Mouse (Mus musculus) 3T3-L1 (cell line): ENCODE measurements around the gene Olfr1411.
A peak's percentile ranks its signal among the peaks of the same experiment; 100 is the strongest.

Experiments used
- DNase-seq: peaks from one replicate; pipeline ENCODE4 v3.0.0-alpha.2; 2015; ENCODE audit warnings: low read depth, low spot score

Gene Olfr1411

DNA sequence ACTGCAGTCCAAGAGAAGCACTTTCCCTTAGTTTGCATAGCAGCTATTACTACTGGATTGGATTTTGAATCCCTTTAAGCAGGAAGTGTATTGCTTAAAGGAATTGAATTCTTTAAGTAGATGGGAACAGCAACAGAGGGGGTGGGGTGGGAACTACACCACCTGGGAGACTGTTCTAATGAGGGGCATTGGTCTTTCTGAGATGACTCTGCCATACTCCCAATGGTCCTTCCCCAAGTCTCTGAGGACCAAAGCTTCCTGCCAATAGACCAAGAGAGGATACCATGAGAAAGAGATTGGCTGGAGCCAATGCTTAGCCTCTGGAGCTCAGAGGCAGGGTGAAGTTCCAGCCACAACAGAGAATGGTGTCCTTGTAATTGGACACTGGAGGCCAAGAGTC lies at the start of gene Olfr1411:
Gene Olfr1411 (plus strand): TSS at position 301 of the 400 bp plus-strand sequence.
- DNase-seq = no peak

GRCm38 (mm10) chr1:92545929-92546328 lies 48.3 kb upstream of the Olfr1411 start:
- DNase-seq = no peak

DNA sequence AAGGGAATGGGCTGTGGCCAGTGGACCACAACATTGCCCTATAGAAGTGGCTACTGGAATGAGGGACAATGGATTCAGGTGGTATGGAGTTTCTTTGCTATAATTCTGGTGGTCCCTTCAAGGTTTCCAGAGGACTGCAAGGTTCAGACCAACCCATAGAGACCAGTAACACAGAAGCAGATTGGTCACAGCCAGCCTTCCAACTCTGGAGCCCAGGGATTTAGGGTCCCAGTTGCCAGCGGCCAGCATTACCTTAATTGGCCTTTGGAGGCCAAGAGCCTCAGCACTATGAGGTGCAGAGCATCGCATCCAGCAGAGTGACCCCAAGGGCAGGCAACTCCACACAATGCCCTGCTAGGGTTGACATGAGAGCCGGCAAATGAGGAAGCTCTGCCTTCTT lies 23.2 kb upstream of the Olfr1411 start, which contains the start of gene Olfr1413:
Gene Olfr1413 (plus strand): TSS at position 301 of the 400 bp plus-strand sequence.
- no peak for DNase-seq

- DNase-seq = no peak
These were observed 8.7 kb upstream of the Olfr1411 start, which contains the start of gene Olfr1412 for GRCm38 (mm10) chr1:92585479-92585878. Gene Olfr1412 (plus strand): TSS chr1:92585779.

DNA sequence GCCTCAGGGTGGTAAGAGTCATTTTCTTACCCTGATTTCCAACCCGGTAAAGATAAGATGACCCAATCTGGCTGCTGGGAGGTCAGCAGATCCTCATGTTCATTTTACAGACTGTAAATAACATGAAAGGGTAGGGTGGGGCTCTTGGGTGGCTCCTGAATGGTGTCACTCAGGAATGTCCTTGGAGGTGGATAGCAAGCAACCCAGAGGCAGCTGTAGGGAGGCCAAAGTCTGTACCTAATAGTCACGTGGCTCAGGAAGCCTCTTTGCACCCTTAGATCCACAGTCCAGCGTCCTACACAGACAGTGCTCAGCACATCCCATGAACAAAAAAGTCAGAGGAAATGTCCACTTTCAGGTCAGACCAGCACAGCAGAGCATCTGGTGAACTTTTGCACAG lies 1.8 kb downstream of the Olfr1411 start:
- no peak for DNase-seq

GRCm38 (mm10) chr1:92605482-92605881 lies 11.3 kb downstream of the Olfr1411 start, which contains the start of gene Olfr1410:
Gene Olfr1410 (plus strand): TSS chr1:92605782.
- no peak for DNase-seq

DNA sequence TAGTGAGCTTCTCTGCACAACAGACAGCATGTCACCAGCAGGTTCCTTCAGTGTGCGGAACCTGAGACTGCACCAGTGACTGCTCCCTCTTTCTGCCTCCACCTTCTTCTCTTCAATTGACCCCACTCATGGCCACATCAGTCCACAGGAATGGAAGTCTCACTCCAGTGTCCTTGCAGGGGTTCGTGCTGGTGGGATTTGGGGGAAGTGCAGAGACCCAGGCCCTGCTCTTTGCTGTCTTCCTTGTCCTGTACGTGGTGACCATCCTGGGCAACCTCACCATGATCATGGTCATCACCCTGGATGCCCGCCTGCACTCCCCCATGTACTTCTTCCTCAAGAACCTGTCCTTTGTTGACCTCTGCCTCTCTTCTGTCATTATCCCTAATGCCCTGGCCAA lies 13.5 kb downstream of the Olfr1411 start:
- DNase-seq = no peak

DNA sequence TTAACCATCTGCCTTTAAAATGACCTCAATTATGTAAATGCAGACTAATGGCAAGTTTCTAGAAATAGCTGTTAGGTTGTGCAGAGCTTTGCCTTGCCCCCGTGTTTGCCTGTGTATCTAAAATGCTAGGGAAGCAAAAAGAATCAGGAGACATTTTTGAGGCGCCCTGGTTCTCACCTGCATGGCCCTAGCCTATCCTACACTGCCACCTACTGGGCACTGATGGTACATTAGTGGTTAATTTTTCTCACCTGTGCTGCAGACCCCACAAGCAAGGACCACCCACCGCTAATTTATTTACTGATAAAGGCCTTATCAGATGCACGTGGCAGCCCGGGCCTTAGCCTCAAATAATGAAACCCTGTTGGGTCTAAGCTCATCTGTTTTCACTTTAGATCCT lies 16.8 kb downstream of the Olfr1411 start:
- DNase-seq = peak; percentile 51

- DNase-seq = no peak
These were observed 19.0 kb downstream of the Olfr1411 start for GRCm38 (mm10) chr1:92613175-92613574.

DNA sequence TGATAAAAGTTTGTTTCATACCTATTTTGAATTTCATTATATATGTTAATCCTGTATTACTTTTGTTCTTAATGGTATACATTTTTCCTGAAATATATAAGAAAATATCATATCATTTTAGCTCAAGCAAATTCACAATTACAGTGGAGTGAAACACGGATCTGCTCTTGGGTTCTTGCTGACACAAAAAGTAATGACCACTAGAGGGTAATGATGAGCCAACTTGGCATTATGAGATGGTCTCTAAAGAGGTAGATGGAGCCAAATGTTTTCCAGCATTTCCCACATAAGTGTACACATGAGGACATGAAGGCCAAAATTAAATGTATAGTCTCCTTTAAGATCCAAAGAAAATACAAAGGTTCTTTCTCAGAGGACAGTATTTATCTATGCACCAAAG lies 20.3 kb downstream of the Olfr1411 start:
- peak; percentile 78 for DNase-seq

- peak; percentile 83 for DNase-seq
These were observed 21.8 kb downstream of the Olfr1411 start for GRCm38 (mm10) chr1:92616046-92616445.

DNA sequence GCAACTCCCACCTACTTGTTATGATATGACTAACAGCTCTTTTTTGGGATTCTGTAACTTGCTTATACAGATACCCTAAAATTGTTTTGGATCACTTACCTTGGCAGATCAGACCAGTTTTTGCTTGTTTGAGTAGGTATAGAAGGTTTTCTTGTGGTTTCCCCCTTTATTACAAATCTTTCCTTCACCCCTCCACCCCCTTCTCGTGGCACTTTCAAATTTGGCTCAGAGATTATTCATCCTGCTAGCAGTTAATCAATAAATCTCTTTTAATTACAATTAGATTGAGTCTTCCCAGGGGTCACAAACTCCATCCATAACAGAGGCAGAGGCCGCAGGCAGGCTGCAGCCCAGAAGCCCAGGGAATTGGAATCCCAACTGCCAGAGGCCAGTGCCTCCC lies 23.3 kb downstream of the Olfr1411 start, which contains the start of gene Olfr12:
Gene Olfr12 (plus strand): TSS at position 301 of the 400 bp plus-strand sequence.
- DNase-seq = no peak

DNA sequence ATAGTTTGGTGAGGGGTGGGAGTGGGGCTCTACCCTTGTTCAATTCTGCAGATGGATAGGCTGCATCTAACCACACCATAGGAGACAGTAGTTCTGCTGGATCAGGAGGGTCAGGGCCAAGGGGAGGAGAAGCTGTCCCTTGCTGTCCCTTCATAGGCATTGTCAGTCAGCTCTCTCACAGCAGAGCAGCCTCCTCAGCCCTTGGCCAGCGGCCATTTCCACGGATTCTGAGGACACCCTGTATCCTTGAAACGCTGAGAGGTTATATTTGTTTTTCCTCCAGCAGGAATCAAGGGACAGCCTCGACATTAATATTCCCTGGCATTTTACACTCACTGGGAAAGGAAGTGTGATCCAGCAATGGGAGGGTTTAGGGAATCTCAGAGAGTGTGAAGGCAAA lies 24.1 kb downstream of the Olfr1411 start:
- DNase-seq = no peak

- DNase-seq = no peak
These were observed 34.0 kb downstream of the Olfr1411 start for GRCm38 (mm10) chr1:92628227-92628626.

DNA sequence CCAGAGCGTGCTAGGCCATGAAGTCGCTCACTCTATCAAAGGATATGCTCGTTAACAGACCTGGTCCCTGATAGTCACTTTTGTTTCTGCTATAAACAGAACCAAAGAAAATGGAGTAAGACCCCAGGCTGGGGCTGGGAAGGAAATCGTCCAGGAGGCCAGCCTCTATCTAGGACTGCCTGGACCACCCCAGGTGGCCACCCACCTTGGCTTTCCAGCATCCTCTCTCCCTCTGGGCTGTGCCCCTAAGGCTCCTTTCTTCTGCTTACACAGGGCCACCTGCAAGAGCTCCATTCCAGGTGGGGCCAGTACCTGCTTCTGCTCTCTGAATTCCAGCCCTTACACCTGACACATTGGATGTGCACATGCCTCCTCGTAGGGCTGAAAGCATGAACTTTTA lies 38.0 kb downstream of the Olfr1411 start:
- DNase-seq = no peak

- peak; percentile 32 for DNase-seq
These were observed 38.7 kb downstream of the Olfr1411 start for GRCm38 (mm10) chr1:92632948-92633347.

GRCm38 (mm10) chr1:92633726-92634125 lies 39.5 kb downstream of the Olfr1411 start:
- no peak for DNase-seq

DNA sequence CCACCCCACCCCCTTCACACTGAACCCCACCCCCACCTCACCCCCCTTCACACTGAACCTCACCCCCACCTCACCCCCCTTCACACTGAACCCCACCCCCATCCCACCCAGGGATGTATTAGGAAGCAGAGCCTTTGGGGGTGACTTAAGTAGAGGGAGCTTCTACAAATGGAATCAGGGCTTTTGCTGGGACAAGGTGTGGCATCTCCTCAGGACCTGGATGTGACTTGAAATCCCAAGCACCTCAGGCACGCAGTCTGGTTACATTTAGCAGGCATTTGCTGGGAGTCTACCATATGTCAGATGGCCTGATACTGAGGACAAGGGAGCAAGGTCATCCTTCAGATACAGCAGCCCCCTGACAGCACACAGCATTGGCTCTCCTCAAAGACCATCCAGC lies 40.4 kb downstream of the Olfr1411 start:
- DNase-seq = no peak

- peak; percentile 30 for DNase-seq
These were observed 40.9 kb downstream of the Olfr1411 start for GRCm38 (mm10) chr1:92634976-92635599.

GRCm38 (mm10) chr1:92636015-92636414 lies 41.8 kb downstream of the Olfr1411 start:
- no peak for DNase-seq

DNA sequence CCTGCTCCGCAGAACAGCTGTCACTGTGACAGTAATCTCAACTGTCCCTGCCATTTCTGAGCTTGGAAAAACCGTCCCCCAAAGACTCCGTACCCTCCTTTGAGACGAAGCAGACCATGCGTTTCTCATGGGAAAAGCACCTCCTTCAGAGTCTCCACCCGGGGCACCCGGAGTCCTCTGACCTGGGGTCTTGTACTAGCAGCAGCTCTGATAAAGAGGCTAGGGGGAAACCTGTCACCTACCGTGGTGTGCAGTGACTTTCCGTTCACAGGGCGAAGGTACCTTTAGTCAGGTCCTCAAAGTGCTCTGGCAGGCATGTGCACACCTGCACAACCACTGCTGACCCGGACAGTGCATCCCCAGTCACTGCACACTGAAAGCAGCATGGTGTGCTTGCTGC lies 42.5 kb downstream of the Olfr1411 start:
- no peak for DNase-seq

DNA sequence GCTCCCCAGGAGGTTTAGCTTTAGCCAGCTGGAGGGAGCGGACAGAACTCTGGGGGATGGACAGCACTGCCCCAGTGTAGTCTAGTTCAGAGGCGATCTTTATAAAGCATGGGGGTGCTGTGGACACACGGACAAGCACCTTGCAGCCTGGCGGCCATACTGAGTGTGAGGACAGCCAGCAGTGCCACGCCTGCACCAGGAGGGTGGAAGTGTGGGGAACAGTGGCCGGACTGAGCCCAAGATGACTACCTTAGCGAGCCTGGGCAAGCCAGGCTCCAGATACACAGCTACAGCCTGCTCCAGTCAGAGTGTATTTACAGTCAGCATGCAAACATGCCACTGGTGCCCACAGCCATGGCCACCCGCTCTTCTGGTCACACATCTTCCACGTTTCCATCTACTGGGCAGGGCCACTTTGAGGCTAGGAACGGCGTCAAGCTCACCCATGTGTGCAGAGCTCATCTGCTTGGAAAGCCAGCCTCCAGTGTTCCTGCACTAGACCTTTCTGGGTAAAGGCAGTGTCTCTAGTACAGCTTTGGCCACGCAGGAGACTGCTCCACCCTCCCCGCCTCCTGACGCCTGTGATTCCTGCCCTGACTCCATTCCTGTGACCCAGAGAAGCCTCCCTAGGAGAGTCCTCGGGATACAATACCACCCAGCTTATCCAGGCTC lies 43.4 kb downstream of the Olfr1411 start:
- no peak for DNase-seq

DNA sequence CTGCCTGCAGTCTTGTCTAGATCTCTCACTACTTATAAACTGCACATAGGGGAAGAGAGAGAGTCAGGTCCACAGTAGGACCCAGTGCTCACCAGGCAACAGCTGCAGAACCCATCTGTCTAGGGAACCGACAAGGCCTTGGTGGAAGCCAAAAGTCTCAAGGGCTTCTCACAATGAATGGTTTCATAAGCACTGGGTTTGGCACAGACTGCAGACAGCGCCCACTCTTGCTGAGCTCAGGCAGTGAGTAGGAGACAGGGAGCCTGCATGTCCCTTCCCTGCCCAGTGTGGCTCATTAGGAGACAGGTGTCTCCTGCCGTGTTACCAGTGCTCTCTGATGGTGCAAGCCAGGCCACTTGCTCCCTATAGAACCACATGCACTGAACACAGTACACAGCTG lies 44.0 kb downstream of the Olfr1411 start:
- no peak for DNase-seq
